Mouse (Mus musculus) thymus, postnatal 14 days (tissue): Measurements from ENCODE around the gene Dock9.
A peak's percentile ranks its signal among the peaks of the same experiment; 100 is the strongest.
"Not testable (repeated sequence)": the region's sequence is repeated elsewhere in the genome, so short reads cannot be mapped to it uniquely, and the experiment has no call there.

Experiments
- DNase-seq: peaks from one replicate; pipeline ENCODE4 v3.0.0; 2021

Gene Dock9

GRCm38 (mm10) chr14:121734217-121734616, 63.4 kb downstream of the Dock9 start:
- no peak for DNase-seq

DNA sequence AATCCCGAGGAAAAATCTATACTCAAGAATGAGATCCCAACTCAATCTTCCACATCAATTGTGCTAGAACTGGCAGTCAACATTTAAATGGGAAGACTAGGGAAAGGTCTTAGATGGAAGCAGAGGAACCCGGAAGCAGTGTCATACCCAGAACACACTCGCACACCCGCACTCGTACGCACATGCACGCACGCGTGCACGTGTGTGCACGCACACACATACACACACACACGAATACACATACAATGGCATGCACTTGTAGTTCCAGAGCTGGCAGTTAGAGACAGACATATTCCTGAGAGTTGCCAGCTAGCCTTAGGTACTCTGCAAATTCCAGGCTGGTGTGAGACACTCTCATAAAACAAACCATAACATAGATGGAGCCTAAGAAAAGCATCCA, 63.9 kb downstream of the Dock9 start:
- DNase-seq: no peak

DNA sequence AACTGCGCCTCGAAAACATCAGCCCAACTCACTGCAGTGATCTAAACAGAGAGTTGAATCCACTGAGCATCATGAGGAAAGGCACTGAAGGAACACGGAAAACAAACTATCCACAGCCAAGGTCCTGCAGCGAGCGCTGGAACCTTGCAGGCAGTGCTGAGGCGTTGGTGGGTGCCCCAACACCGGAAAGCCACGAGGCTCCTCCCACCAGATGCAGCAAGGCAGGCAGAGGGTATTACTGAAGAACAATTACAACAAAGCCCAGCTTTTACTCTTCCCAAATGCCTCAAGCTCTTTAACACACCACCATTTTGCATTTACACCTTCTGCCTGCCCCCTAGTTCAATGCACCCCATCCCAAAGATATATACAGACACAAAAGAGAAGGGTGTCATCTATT, 65.4 kb downstream of the Dock9 start:
- peak; percentile 34 for DNase-seq

GRCm38 (mm10) chr14:121731688-121732168, 65.9 kb downstream of the Dock9 start:
- DNase-seq: peak; percentile 70

DNA sequence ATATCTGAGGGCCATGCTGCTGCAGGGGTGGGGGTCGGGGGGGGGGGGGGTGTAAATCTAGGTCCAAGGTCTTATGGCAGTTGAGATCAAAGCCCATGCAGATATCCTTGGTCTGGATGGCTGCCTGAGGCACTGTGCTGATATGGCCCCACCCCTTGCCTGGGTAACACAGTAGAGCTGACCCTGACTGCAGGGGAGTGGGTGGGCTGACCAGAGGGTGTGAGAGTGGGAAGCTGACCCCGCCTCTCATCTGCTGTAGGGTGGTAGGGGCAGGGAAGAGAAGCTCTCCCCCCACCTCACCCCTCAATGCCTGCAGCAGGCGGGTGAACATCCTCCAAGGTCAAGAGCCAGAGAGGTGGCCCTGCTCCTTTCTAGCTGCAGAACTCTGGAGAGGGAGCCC, 66.7 kb downstream of the Dock9 start:
- DNase-seq: peak; percentile 13

DNA sequence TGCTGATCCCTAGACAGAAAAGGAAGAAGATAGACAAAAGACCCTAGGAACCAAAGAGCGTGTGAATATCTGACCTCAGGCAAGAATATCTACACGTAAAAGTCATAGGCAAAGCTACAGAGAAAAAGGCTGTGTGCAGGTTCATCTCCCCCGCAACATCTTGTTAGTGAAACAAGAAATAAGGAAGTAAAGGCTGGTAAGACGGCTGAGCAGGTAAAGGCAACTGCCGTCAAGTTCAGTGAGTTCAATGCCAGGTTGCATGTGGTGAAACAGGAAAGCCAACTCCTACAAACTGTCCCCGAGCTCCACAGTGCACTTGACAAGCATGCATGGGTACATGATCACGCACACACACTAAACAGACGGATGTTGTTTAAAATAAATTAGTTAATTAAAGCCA, 69.6 kb downstream of the Dock9 start:
- DNase-seq: no peak

DNA sequence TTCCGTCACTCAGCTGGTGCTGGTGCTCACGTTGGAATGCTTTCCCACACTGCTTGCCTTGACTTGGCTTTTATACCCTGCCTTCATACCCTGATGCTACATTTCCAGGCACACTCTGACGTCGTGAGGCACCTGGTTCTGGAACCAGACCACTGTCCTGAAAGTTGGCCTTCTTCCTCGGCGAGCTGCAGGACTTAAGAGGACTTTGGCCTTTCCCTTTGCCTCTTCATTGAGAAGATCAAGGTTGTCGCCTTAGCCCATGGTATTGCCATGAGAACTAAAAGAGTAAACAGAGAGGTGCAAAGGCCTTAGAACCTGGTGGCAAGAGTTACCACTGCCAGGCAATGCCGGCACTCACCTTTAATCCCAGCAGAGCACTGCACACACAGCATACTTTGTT, 73.1 kb downstream of the Dock9 start:
- DNase-seq: no peak

- DNase-seq: no peak
Observed at GRCm38 (mm10) chr14:121722774-121723173, 74.9 kb downstream of the Dock9 start.

- DNase-seq: no peak
Observed at GRCm38 (mm10) chr14:121721431-121721830, 76.2 kb downstream of the Dock9 start.

GRCm38 (mm10) chr14:121719638-121720601, 77.7 kb downstream of the Dock9 start:
- no peak for DNase-seq

DNA sequence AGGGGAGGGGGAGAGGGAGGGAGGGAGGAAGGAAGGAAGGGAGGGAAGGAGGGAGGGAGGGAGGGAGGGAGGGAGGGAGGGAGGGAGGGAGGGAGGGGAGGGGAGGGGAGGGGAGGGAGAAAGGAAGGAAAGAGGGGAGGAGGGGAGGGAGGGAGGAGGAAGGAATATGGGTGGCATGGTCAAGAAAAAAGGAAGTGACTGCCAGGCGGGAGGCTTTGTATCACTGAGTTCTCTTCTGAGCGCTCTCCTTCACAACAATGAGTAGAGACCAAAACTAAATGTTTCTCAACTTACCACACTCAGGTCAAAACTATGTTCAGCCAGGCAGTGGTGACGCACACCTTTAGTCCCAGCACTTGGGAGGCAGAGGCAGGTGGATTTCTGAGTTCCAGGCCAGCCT, 82.8 kb downstream of the Dock9 start:
- not testable (repeated sequence) for DNase-seq

- no peak for DNase-seq
Observed at GRCm38 (mm10) chr14:121714268-121714667, 83.4 kb downstream of the Dock9 start.

- no peak for DNase-seq
Observed at GRCm38 (mm10) chr14:121713830-121714197, 83.8 kb downstream of the Dock9 start.

DNA sequence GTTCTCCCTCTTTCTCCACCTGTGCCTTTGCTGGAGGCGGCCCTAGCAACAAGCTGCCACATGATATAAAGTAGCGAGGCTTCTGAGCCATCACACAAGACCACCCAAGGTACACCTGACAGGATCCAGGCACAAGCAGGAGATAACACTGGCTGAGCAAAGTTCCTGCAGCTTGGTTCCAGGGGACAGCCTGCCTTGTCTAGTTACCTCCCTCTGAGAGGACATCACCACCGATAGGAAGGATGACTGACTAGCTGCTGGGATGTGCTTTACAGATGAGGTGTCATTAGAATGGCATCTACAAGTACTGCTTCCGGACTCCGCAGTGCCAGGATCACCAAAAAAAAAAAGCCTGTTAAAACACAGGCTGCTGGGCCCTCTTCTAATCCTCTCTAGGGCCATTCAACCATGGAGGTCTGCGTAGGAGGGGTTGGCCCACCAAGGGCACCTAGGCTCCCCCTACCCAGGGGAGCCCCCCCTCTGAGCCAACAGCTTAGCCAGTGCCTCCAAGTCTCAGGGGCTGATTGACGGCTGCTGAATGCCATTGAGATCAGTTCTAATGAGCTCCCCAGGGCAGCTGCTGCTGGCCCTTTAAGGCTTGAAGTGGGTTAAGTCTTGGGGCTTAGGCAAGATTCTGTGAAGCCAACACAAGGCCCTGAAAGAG, 84.3 kb downstream of the Dock9 start:
- no peak for DNase-seq

GRCm38 (mm10) chr14:121711089-121711826, 86.4 kb downstream of the Dock9 start:
- no peak for DNase-seq

DNA sequence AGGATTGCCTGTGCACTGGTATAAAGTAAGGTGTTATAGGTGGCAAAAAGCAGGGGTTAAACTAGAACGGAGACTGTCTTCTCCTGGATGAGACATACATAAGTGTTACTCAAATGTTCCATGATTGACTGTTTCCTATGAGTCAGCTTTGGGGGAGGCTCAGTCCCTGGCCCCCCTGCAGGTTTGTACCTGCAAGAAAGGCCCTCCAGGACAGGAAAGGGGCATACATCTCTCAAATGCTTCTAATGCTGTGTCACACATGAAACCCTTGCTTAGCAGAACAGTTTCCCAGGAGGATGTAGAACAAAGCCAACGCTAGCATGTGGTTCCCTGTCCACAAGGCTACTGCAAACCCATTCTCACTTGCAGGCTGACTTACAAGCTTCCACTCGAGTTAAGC, 87.5 kb downstream of the Dock9 start:
- no peak for DNase-seq

DNA sequence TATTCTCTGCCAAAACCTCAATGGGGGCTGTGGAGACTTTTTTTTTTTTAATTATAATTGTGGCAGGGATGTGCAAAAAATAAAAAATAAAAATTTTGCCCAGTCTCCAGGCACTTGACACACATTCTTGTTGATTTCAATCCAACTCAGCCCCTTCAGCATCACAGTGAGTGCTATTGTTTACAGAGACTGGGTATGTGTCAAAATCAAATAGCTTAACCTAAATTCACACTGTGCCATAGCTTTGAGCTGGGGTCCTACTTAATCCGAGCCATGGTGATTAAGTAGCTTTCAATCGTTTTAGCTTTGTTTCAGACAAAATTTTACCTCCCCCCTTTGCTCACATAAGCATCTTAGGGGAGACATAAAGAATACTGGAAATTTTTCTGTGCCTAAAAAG, 89.4 kb downstream of the Dock9 start:
- no peak for DNase-seq

DNA sequence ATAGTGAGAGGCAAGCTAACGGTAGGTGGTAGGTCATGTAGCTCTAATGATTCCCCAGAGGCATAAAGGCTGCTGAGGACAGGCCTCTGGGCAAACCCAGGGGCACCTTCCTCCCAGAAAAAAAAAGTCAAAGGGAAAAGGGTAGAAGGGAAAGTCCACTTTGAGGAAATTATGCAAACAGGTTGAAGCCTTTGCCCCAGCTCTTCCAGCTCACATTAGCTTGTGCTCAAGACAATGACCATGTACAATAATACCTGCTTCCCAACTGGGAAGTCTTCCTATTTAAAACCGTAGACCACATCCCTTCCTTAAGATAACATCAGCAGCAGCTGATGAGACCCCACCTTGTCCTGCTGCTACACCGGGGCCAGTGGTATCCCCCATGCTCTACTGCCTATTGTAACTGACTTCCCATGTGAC, 91.1 kb downstream of the Dock9 start:
- DNase-seq: no peak

DNA sequence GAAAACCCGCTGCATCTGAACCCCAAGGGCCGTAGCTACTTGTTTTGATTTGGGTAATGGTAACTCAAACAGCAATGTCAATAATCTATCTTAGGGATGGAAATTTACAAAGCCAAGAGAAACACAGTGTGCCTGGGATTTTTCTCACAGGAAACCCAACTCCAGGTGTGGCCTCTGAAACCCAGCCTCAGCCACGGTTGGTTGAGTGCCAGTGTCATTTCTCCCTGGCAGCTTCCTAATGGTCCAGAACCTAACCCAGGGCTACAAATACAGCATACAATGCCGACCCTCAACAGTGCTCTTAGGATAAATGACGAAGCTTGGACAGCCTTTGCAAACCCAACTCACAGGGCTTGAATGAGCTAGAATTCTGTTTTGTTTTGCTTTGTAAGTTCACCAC, 92.0 kb downstream of the Dock9 start:
- DNase-seq: no peak

DNA sequence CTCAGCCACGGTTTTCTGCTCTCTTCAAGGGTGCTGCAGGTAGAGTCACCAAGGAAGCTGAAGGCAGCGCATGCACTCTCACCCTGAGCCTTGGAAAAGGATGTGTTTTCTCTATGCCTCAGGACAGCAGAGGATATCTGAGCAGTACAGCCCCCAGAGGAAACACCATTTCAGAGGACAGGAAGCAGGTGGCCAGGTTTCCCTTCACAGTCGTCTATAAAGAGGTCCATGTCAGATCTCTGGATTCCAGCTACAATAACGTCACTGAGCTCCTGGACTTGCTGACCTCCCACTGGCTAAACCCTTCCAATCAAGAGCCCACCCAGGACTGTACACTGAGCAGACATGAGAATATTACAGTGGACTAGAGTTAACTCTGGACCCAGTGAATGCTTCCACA, 95.1 kb downstream of the Dock9 start:
- no peak for DNase-seq

- DNase-seq: no peak
Observed at GRCm38 (mm10) chr14:121700013-121700412, 97.6 kb downstream of the Dock9 start.

DNA sequence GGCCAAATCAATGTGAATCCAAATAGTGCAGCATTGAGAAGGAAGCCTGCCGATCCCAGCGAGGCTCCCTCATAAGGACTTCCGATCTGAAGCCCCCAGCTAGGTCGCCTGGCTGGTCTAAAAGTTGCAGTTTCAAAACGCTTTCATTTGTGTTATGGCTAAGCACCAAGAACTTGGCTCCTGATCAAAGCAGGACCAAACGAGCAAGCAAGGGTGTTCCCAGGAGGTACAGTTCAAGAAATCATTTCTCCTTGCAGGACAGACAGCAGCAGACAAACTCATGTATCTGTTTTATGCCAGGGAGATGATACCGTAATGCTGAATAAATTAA, 99.1 kb downstream of the Dock9 start:
- DNase-seq: no peak
